Mouse (Mus musculus) kidney, postnatal 4 days (tissue): ENCODE results near the gene Rxra.

ENCODE experiments used
- DNase-seq, 2 experiments: peaks; one replicate each; pipeline ENCODE4 v3.0.0; 2021; ENCODE audit warnings: mixed read lengths in 2 of 2

Gene Rxra

GRCm38 (mm10) chr2:27764256-27764936 is 88.2 kb downstream of the Rxra start:
- DNase-seq, result peak; percentile 54 to 61

- DNase-seq, result peak; percentile 94
These were observed 88.7 kb downstream of the Rxra start for GRCm38 (mm10) chr2:27764937-27765319.

GRCm38 (mm10) chr2:27767773-27768172 is 91.5 kb downstream of the Rxra start:
- no peak for DNase-seq

GRCm38 (mm10) chr2:27769701-27770100 is 93.5 kb downstream of the Rxra start:
- no peak for DNase-seq

- DNase-seq, result peak; percentile 81 to 84
These were observed 94.0 kb downstream of the Rxra start for GRCm38 (mm10) chr2:27770205-27770604.

GRCm38 (mm10) chr2:27771936-27772335 is 95.7 kb downstream of the Rxra start:
- peak; percentile 95 for DNase-seq

- DNase-seq, result peak in 1 of 2 experiments; percentile 58
These were observed 96.7 kb downstream of the Rxra start for GRCm38 (mm10) chr2:27772841-27773388.

GRCm38 (mm10) chr2:27773980-27774730 is 97.9 kb downstream of the Rxra start:
- peak; percentile 84 to 90 for DNase-seq

- DNase-seq, result no peak
These were observed 98.8 kb downstream of the Rxra start for GRCm38 (mm10) chr2:27775006-27775405.

GRCm38 (mm10) chr2:27775625-27776024 is 99.4 kb downstream of the Rxra start:
- peak in 1 of 2 experiments; percentile 59 for DNase-seq

GRCm38 (mm10) chr2:27777756-27778155 is 101.5 kb downstream of the Rxra start:
- DNase-seq, result no peak

GRCm38 (mm10) chr2:27778289-27778688 is 102.0 kb downstream of the Rxra start:
- DNase-seq, result no peak

- DNase-seq, result peak in 1 of 2 experiments; percentile 50
These were observed 103.1 kb downstream of the Rxra start for GRCm38 (mm10) chr2:27779291-27779866.

GRCm38 (mm10) chr2:27780162-27780561 is 103.9 kb downstream of the Rxra start:
- DNase-seq, result no peak

GRCm38 (mm10) chr2:27785363-27785762 is 109.1 kb downstream of the Rxra start:
- DNase-seq, result no peak

GRCm38 (mm10) chr2:27785973-27786417 is 109.8 kb downstream of the Rxra start:
- no peak for DNase-seq

- DNase-seq, result no peak
These were observed 115.3 kb downstream of the Rxra start for GRCm38 (mm10) chr2:27791571-27791970.

GRCm38 (mm10) chr2:27799018-27799417 is 122.8 kb downstream of the Rxra start:
- DNase-seq, result peak; percentile 61 to 74

GRCm38 (mm10) chr2:27801041-27801440 is 124.8 kb downstream of the Rxra start:
- no peak for DNase-seq

- DNase-seq, result peak; percentile 67 to 77
These were observed 126.3 kb downstream of the Rxra start for GRCm38 (mm10) chr2:27802493-27802892.

GRCm38 (mm10) chr2:27806691-27807090 is 130.5 kb downstream of the Rxra start:
- no peak for DNase-seq

GRCm38 (mm10) chr2:27807684-27808083 is 131.4 kb downstream of the Rxra start:
- no peak for DNase-seq

- no peak for DNase-seq
These were observed 133.7 kb downstream of the Rxra start for GRCm38 (mm10) chr2:27809897-27810296.
